Mouse (Mus musculus) liver, embryonic 13.5 days (tissue): ENCODE results near the gene Cuedc1. TPM values are rescaled to one million over a fixed set of nuclear protein-coding genes. Genes with fewer than 3 reads are reported as not detected.
A peak's percentile ranks its signal among the peaks of the same experiment; 100 is the strongest.

Source experiments
- ATAC-seq: fragments of 200-750 bp; cut with Nextera tagmentation; 2 replicates; pipeline ENCODE4 v1.8.0; 2017; ENCODE audit warnings: low read depth, mild to moderate bottlenecking, moderate number of reproducible peaks, moderate library complexity
- DNase-seq: peaks from one replicate; pipeline ENCODE4 v3.0.0; 2022
- H3K27ac ChIP-seq: fragments of 300-500 bp; sonication (generic); 2 replicates; pipeline ENCODE4 v1.5.1; 2015; ENCODE audit warnings: moderate library complexity, mild to moderate bottlenecking, inconsistent platforms
- H3K27me3 ChIP-seq: fragments of 300-500 bp; sonication (generic); 2 replicates; pipeline ENCODE4 v1.6.1; 2015; ENCODE audit warnings: mild to moderate bottlenecking, inconsistent platforms
- H3K36me3 ChIP-seq: fragments of 300-500 bp; sonication (generic); 2 replicates; pipeline ENCODE4 v1.6.1; 2015; ENCODE audit warnings: mild to moderate bottlenecking, inconsistent platforms
- H3K4me1 ChIP-seq: fragments of 300-500 bp; sonication (generic); replicated peaks from 2 replicates; pipeline ENCODE4 v1.6.1; 2015; ENCODE audit warnings: inconsistent platforms
- H3K4me2 ChIP-seq: fragments of 300-500 bp; sonication (generic); 2 replicates; pipeline ENCODE4 v1.6.1; 2015; ENCODE audit warnings: inconsistent platforms, mild to moderate bottlenecking, moderate library complexity
- H3K4me3 ChIP-seq: fragments of 300-500 bp; sonication (generic); replicated peaks from 2 replicates; pipeline ENCODE4 v1.5.1; 2015; ENCODE audit warnings: mild to moderate bottlenecking, inconsistent platforms
- H3K9ac ChIP-seq: fragments of 300-500 bp; sonication (generic); 2 replicates; pipeline ENCODE4 v1.6.1; 2015; ENCODE audit warnings: mild to moderate bottlenecking, inconsistent platforms
- H3K9me3 ChIP-seq: fragments of 300-500 bp; sonication (generic); replicated peaks from 2 replicates; pipeline ENCODE4 v1.6.1; 2016; ENCODE audit warnings: inconsistent platforms
- WGBS: fragments of 180-500 bp; shearing (Covaris S2); methylation state at CpG from one replicate; pipeline ENCODE4 v1.1.7; 2015; ENCODE audit not compliant: insufficient replicate concordance; 5-methylcytosine and 5-hydroxymethylcytosine counted together
- polyA plus RNA-seq: library from polyadenylated mRNA; unstranded; fragments of >200 nt; fragmentation: Nextera tagmentation; extraction: Ambion mirVana; gene quantifications from 2 replicates; pipeline ENCODE4 v1.2.1, GENCODE M21; 2015

Gene Cuedc1
- polyA plus RNA-seq = 1.6 and 1.8 TPM in 2 replicates

DNA sequence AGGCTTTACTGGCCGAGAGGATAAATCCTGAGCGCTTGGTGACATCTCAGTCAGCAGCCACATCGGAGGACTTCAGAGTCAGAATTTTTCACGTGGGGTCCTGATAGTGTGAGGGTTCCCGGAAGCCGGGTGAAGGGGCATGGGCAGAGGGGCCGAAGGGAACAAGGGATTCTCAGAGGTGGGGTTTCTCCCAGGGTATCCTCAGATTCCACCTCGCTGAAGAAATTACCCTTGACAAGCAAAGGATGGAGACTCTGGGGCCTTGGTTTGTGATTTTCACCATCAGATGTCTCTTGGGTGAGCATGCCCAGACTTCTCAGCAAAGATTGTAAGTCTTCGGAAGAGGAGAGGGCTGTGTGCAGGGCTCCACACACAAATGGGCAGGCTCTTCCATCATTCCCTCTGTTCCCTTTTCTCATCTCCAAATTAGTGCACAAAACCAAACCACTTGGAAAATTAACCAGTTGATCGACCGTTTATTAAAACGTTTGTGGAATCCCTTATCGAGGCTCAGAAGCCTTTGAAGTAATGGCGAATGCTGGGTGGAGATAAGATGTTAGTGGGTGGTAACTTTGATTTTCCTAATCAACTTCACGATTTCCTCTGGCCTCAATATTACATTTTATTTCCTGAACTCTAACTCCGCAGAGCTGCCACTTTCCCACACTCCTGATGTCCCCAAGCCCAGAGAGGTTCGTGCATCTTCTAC, at the start of gene Cuedc1:
TSS of gene Cuedc1 (plus strand) at position 38 of the 709 bp plus-strand sequence.
- no peak for DNase-seq
- Histone ChIP-seq H3K27ac (no peak within 1 kb of the TSS), H3K27me3 (peaks cover 79% of the 10 kb centered on the region), H3K4me3 (peak within 1 kb of the TSS; percentile 62), H3K4me2 (peak within 1 kb of the TSS; percentile 73), H3K36me3 (no peaks in the 10 kb centered on the region), H3K9ac (peak within 1 kb of the TSS; percentile 60), H3K4me1 (peaks cover 28% of the 10 kb centered on the region), H3K9me3 (no peaks in the 10 kb centered on the region)
- ATAC-seq = no peak
- 15% methylated on average over 17 of the region's 17 CpGs for WGBS

DNA sequence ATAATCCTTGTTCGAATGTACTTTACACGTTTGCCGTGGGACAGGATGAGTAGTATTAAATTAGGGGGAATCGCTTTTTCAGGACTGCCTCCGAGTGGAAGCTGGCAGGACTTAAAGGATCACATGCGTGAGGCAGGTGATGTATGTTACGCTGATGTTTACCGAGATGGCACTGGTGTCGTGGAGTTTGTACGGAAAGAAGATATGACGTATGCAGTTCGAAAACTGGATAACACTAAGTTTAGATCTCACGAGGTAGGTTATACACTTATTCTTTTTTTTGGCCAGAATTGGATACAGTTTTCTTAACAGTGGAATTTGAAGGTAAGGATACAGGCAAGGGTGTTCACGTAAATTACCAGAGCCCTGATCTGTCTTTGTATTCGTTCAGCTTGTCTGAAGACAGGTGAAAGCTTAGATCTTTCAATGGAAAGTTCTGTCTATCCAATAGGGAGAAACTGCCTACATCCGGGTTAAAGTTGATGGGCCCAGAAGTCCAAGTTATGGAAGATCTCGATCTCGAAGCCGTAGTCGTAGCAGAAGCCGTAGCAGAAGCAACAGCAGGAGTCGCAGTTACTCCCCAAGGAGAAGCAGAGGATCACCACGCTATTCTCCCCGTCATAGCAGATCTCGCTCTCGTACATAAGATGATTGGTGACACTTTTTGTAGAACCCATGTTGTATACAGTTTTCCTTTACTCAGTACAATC, 48.7 kb upstream of the Cuedc1 start:
- peak overlapping the region; percentile 99 for H3K27ac ChIP-seq
- no peaks in the 10 kb centered on the region for H3K27me3 ChIP-seq
- H3K36me3 ChIP-seq = peaks cover 42% of the 10 kb centered on the region
- ATAC-seq = no peak
- peak overlapping the region; percentile 100 for H3K9ac ChIP-seq
- peak overlapping the region; percentile 100 for H3K4me3 ChIP-seq
- no peaks in the 10 kb centered on the region for H3K9me3 ChIP-seq
- 11% methylated on average over 26 of the region's 26 CpGs for WGBS
- DNase-seq = peak; percentile 26
- peak overlapping the region; percentile 80 for H3K4me2 ChIP-seq
- H3K4me1 ChIP-seq = peaks cover 44% of the 10 kb centered on the region

DNA sequence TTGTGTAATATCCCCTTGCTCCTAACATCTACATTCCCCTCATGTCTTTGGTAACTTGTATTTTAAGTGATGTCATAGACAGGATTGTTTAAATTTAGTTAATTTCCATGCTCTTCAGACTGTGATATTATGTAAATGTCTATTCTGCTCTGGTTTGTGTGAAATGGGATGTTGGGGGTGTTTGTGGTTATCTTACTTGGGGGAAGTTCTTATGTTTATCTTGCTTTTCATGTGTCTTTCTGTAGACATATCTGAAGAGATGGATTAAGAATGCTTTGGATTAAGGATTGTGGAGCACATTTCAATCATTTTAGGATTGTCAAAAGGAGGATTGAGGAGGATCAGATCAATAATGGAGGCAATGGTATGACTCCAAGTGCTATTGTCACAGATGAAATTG, 48.1 kb upstream of the Cuedc1 start:
- Histone ChIP-seq H3K4me1 (peaks cover 44% of the 10 kb centered on the region), H3K9me3 (no peaks in the 10 kb centered on the region), H3K9ac (peak overlapping the region; percentile 100), H3K36me3 (peaks cover 45% of the 10 kb centered on the region), H3K27me3 (no peaks in the 10 kb centered on the region), H3K4me2 (peak overlapping the region; percentile 80), H3K4me3 (peak overlapping the region; percentile 100), H3K27ac (peak overlapping the region; percentile 7; the same call in 1 of the 2 replicates)
- no peak for DNase-seq
- ATAC-seq = no peak

- Histone ChIP-seq H3K9ac (no peak overlapping the region), H3K4me2 (no peak overlapping the region), H3K4me3 (no peak overlapping the region), H3K9me3 (no peaks in the 10 kb centered on the region), H3K36me3 (peaks cover 50% of the 10 kb centered on the region), H3K27ac (no peak overlapping the region), H3K4me1 (peaks cover 27% of the 10 kb centered on the region), H3K27me3 (no peaks in the 10 kb centered on the region)
- DNase-seq (no peak), ATAC-seq (no peak)
- 83% methylated on average over 4 of the region's 4 CpGs for WGBS
These were observed 45.2 kb upstream of the Cuedc1 start for GRCm38 (mm10) chr11:88052638-88053037.

DNA sequence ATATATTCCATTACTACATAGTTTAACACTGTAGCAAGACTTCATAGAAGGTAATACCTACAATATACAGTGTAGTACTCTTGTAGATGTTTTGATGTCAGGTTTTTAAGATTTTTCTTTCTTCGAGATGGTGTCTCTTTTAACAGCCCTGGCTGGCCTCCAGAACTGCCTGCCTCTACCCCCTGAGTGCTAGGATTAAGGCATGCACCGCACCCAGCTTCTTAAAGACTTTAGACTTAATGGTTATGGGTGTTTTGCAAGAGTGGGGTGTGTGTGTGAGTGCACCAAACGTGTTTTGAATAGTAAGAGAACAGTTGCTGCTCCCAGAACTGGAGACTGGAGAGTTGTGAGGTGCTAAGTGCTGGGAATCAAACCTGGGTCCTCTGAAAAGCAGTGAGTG, 44.0 kb upstream of the Cuedc1 start:
- H3K4me1 ChIP-seq = peaks cover 27% of the 10 kb centered on the region
- H3K4me3 ChIP-seq = no peak overlapping the region
- ATAC-seq (no peak), DNase-seq (no peak)
- no peaks in the 10 kb centered on the region for H3K27me3 ChIP-seq
- WGBS = 68% methylated on average over 3 of the region's 3 CpGs
- H3K4me2 ChIP-seq = no peak overlapping the region
- H3K9me3 ChIP-seq = no peaks in the 10 kb centered on the region
- no peak overlapping the region for H3K27ac ChIP-seq
- H3K36me3 ChIP-seq = peaks cover 46% of the 10 kb centered on the region
- no peak overlapping the region for H3K9ac ChIP-seq

DNA sequence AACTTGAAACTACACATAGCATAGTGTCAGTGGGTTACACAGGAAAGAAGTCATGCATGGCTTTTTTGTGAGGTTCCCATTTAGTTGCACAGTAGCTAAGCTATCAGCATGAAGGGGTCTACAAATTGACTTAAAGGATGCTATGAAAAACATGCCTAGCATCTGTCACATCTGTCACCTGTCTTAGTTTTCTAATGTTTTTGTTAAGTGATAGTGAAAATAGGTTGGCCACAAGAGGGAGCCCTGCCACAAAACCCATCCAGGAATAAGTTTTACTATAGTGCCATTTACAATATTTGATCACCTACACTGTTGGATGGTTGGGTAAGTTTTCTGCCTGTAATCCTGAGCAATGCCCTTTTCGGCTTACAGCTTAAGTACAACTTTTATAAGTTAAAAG, 43.3 kb upstream of the Cuedc1 start:
- peak; percentile 26 for DNase-seq
- Histone ChIP-seq H3K27ac (no peak overlapping the region), H3K9ac (no peak overlapping the region), H3K36me3 (peaks cover 39% of the 10 kb centered on the region), H3K4me1 (peaks cover 28% of the 10 kb centered on the region), H3K4me2 (no peak overlapping the region), H3K4me3 (no peak overlapping the region), H3K27me3 (no peaks in the 10 kb centered on the region), H3K9me3 (no peaks in the 10 kb centered on the region)
- WGBS = 70% methylated on average over 1 of the region's 1 CpGs
- peak; percentile 37; the same call in 1 of the 2 replicates for ATAC-seq

- H3K4me3 ChIP-seq = no peak overlapping the region
- H3K27ac ChIP-seq = no peak overlapping the region
- peaks cover 17% of the 10 kb centered on the region for H3K4me1 ChIP-seq
- H3K27me3 ChIP-seq = no peaks in the 10 kb centered on the region
- ATAC-seq (no peak), DNase-seq (no peak)
- 72% methylated on average over 2 of the region's 2 CpGs for WGBS
- H3K9ac ChIP-seq = no peak overlapping the region
- no peak overlapping the region for H3K4me2 ChIP-seq
- peaks cover 28% of the 10 kb centered on the region for H3K36me3 ChIP-seq
- no peaks in the 10 kb centered on the region for H3K9me3 ChIP-seq
These were observed 42.1 kb upstream of the Cuedc1 start for GRCm38 (mm10) chr11:88055777-88056176.

- no peak overlapping the region for H3K4me3 ChIP-seq
- WGBS = 67% methylated on average over 2 of the region's 2 CpGs
These were observed 40.1 kb upstream of the Cuedc1 start for GRCm38 (mm10) chr11:88057788-88058187.

GRCm38 (mm10) chr11:88059141-88059540, 38.7 kb upstream of the Cuedc1 start:
- peak; percentile 21 for DNase-seq
- no peak overlapping the region for H3K4me2 ChIP-seq

More at GRCm38 (mm10) chr11:88057788-88058187, 40.1 kb upstream of the Cuedc1 start:
- H3K27me3 ChIP-seq = no peaks in the 10 kb centered on the region
- no peak overlapping the region for H3K27ac ChIP-seq
- no peak overlapping the region for H3K4me2 ChIP-seq
- H3K36me3 ChIP-seq = peaks cover 15% of the 10 kb centered on the region
- peaks cover 8% of the 10 kb centered on the region for H3K4me1 ChIP-seq
- no peaks in the 10 kb centered on the region for H3K9me3 ChIP-seq
- H3K9ac ChIP-seq = no peak overlapping the region
- DNase-seq = no peak
- no peak for ATAC-seq

GRCm38 (mm10) chr11:88061892-88062625, 35.8 kb upstream of the Cuedc1 start:
- H3K4me1 ChIP-seq = peaks cover 8% of the 10 kb centered on the region
- no peaks in the 10 kb centered on the region; the same call in 1 of the 2 replicates for H3K27me3 ChIP-seq
- no peak for ATAC-seq
- 70% methylated on average over 2 of the region's 2 CpGs for WGBS
- no peak for DNase-seq
- H3K4me2 ChIP-seq = no peak overlapping the region
- H3K36me3 ChIP-seq = no peaks in the 10 kb centered on the region
- no peak overlapping the region for H3K27ac ChIP-seq
- no peak overlapping the region for H3K4me3 ChIP-seq
- H3K9ac ChIP-seq = no peak overlapping the region
- H3K9me3 ChIP-seq = no peaks in the 10 kb centered on the region

More at GRCm38 (mm10) chr11:88059141-88059540, 38.7 kb upstream of the Cuedc1 start:
- Histone ChIP-seq H3K9me3 (no peaks in the 10 kb centered on the region), H3K27me3 (no peaks in the 10 kb centered on the region), H3K9ac (no peak overlapping the region), H3K36me3 (peaks cover 8% of the 10 kb centered on the region), H3K4me1 (peaks cover 6% of the 10 kb centered on the region), H3K27ac (no peak overlapping the region), H3K4me3 (no peak overlapping the region)
- 53% methylated on average over 2 of the region's 2 CpGs for WGBS
- peak; percentile 68 for ATAC-seq

GRCm38 (mm10) chr11:88065732-88066131, 32.1 kb upstream of the Cuedc1 start:
- H3K36me3 ChIP-seq = no peaks in the 10 kb centered on the region
- H3K27me3 ChIP-seq = no peaks in the 10 kb centered on the region; the same call in 1 of the 2 replicates
- peaks cover 23% of the 10 kb centered on the region for H3K4me1 ChIP-seq
- no peak for DNase-seq
- H3K9me3 ChIP-seq = no peaks in the 10 kb centered on the region
- no peak overlapping the region for H3K27ac ChIP-seq
- ATAC-seq = no peak
- H3K4me2 ChIP-seq = no peak overlapping the region
- no peak overlapping the region for H3K9ac ChIP-seq
- H3K4me3 ChIP-seq = no peak overlapping the region
